Mouse (Mus musculus) liver, embryonic 14.5 days (tissue): ENCODE data around the gene Ryr1. TPM values are rescaled to one million over a fixed set of nuclear protein-coding genes. Genes with fewer than 3 reads are reported as not detected.

Experiments used
- ATAC-seq: fragments of 200-750 bp; cut with Nextera tagmentation; 2 replicates; pipeline ENCODE4 v1.8.0; 2017; ENCODE audit warnings: moderate number of reproducible peaks, mild to moderate bottlenecking, moderate library complexity; ENCODE audit not compliant: insufficient read depth
- DNase-seq, 3 experiments: peaks; one replicate each; pipeline ENCODE4 v3.0.0-alpha.2; 2012 to 2013; ENCODE audit warnings: low read depth in 3 of 3, low spot score in 3 of 3
- H3K27ac ChIP-seq: fragments of 300-500 bp; sonication (generic); 2 replicates; pipeline ENCODE4 v1.5.1; 2014; ENCODE audit warnings: moderate library complexity, mild to moderate bottlenecking, control low read depth, inconsistent platforms
- H3K27me3 ChIP-seq: fragments of 300-500 bp; sonication (generic); 2 replicates; pipeline ENCODE4 v1.6.1; 2014; ENCODE audit warnings: mild to moderate bottlenecking, low read length, moderate library complexity; ENCODE audit not compliant: control insufficient read depth, insufficient read depth
- H3K36me3 ChIP-seq: fragments of 300-500 bp; sonication (generic); replicated peaks from 2 replicates; pipeline ENCODE4 v1.6.1; 2014; ENCODE audit warnings: low read depth; ENCODE audit not compliant: control insufficient read depth, insufficient read depth
- H3K4me1 ChIP-seq, 2 experiments: fragments of 200-500 bp in 1 of 2; fragments of 300-500 bp in 1 of 2; sonication (generic) in 1 of 2; replicated peaks; 2 replicates each; pipeline ENCODE4 v1.6.1; 2012 to 2014; ENCODE audit warnings: antibody characterized with exemption in 1 of 2, inconsistent platforms in 1 of 2, low read length in 1 of 2; ENCODE audit not compliant: control insufficient read depth in 2 of 2, insufficient read depth in 2 of 2
- H3K4me2 ChIP-seq: fragments of 300-500 bp; sonication (generic); 2 replicates; pipeline ENCODE4 v1.6.1; 2014; ENCODE audit warnings: low read depth, mild to moderate bottlenecking, control low read depth, moderate library complexity
- H3K4me3 ChIP-seq, 2 experiments: fragments of 200-500 bp in 1 of 2; fragments of 300-500 bp in 1 of 2; sonication (generic) in 1 of 2; 2 replicates each; pipeline ENCODE4 v1.5.1; 2012 to 2014; ENCODE audit warnings: low read depth in 2 of 2, low read length in 2 of 2, mild to moderate bottlenecking in 2 of 2, control low read depth in 1 of 2, inconsistent platforms in 1 of 2, moderate library complexity in 1 of 2; ENCODE audit not compliant: insufficient read depth in 1 of 2
- H3K9ac ChIP-seq: fragments of 300-500 bp; sonication (generic); replicated peaks from 2 replicates; pipeline ENCODE4 v1.6.1; 2014; ENCODE audit warnings: mild to moderate bottlenecking, control low read depth, moderate library complexity
- H3K9me3 ChIP-seq: fragments of 300-500 bp; sonication (generic); 2 replicates; pipeline ENCODE4 v1.6.1; 2016; ENCODE audit warnings: low read length, mixed read lengths; ENCODE audit not compliant: control insufficient read depth
- CTCF ChIP-seq: IDR thresholded peaks from 2 replicates; pipeline ENCODE4 v1.5.1; 2016; ENCODE audit warnings: antibody characterized with exemption, low read depth, control low read depth
- EP300 ChIP-seq: IDR thresholded peaks from 2 replicates; pipeline ENCODE4 v1.6.1; 2016; ENCODE audit warnings: antibody characterized with exemption, low read depth
- WGBS: fragments of 180-500 bp; shearing (Covaris S2); extraction: QIAGEN DNeasy Blood & Tissue Kit; methylation state at CpG from one replicate; pipeline ENCODE4 v1.1.7; 2014; ENCODE audit not compliant: insufficient replicate concordance; 5-methylcytosine and 5-hydroxymethylcytosine counted together
- polyA plus RNA-seq, 2 experiments: library from polyadenylated mRNA; depleted of rRNA in 1 of 2; stranded (reverse) in 1 of 2; unstranded in 1 of 2; fragments of >200 nt; fragmentation: Nextera tagmentation in 1 of 2; extraction: Ambion mirVana in 1 of 2; gene quantifications; 2 replicates each; pipeline versions ENCODE4 v1.2.1 to v1.2.3; 2012 to 2014

Ryr1 gene
- polyA plus RNA-seq, 2 experiments = 0.06 to 0.08 TPM

DNA sequence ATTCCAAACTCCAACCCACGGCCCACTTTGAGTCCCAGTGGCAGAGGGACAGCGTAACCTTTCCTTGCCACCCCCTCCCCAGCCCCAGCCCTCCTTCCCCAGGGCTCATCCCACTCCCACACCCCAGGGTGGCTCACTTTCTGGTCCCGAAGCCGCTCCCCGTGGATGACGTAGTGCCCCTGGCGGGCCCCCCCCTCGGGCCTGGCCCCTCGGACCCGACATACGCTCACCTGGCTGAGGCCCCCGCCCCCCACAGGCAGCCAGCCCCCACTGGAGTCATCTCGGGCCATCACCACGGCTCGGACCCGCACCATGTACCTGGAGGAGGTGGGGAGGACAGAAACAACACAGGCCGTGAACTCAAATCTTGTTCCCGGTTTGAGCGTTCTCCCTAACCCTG lies 42.7 kb upstream of the Ryr1 start:
- H3K36me3 ChIP-seq = no peaks in the 10 kb centered on the region
- H3K27me3 ChIP-seq = peaks cover 49% of the 10 kb centered on the region
- no peak overlapping the region for H3K27ac ChIP-seq
- TF ChIP-seq EP300 (no peak), CTCF (no peak)
- WGBS = 47% methylated on average over 19 of the region's 19 CpGs
- no peak for ATAC-seq
- no peak for DNase-seq
- no peak overlapping the region for H3K4me2 ChIP-seq
- peaks cover 2 to 9% of the 10 kb centered on the region in 2 experiments; a peak in 3 of 4 replicates for H3K4me1 ChIP-seq
- H3K9me3 ChIP-seq = no peaks in the 10 kb centered on the region
- H3K4me3 ChIP-seq = no peak overlapping the region
- no peak overlapping the region for H3K9ac ChIP-seq

DNA sequence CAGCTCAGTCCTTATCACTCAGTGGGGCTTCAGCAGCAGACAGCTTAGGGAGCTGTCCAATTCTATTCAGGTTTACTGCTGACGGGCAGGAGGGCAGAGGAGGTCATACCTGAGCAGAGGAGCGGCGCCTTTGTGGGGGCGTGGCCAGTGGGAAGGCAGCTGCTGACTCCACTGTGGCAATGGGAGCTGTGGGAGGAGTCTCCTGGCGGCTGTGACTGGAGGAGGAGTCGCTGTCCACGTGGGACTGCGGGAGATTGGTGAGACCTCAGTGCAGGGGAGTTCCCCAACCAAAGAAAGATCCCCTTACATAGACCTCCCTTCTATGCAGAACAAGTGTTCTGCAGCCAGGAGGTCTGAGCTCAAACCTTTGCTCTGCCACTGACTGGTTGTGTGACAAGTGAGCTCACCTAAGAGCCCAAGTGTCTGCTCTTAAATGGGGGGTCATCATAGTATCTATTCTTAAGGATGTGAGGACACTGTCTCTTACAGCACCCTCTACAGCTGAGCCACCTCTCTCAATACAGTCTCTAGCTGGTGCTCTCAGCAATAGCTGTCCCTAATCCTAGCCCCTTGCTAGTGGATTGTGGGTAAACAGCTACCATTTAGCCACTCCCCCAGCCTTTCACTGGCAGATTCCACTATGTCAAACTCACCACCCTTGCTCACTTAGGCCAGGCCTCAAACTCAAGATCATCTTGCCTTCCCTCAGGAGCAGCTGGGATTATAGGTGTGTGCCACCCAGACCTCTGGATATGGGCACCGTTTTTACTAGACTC lies 38.0 kb upstream of the Ryr1 start:
- Histone ChIP-seq H3K9ac (no peak overlapping the region), H3K27me3 (peaks cover 11% of the 10 kb centered on the region), H3K9me3 (no peaks in the 10 kb centered on the region), H3K36me3 (no peaks in the 10 kb centered on the region), H3K27ac (no peak overlapping the region), H3K4me2 (peak overlapping the region; percentile 6; the same call in 1 of the 2 replicates), H3K4me3 (no peak overlapping the region), H3K4me1 (peaks cover 0 to 4% of the 10 kb centered on the region in 2 experiments; a peak in 2 of 4 replicates)
- peak in 2 of 3 experiments; percentile 33 to 46 for DNase-seq
- TF ChIP-seq CTCF = no peak
- no peak for TF ChIP-seq EP300
- peak; percentile 58; the same call in 1 of the 2 replicates for ATAC-seq
- WGBS = 16% methylated on average over 9 of the region's 9 CpGs

DNA sequence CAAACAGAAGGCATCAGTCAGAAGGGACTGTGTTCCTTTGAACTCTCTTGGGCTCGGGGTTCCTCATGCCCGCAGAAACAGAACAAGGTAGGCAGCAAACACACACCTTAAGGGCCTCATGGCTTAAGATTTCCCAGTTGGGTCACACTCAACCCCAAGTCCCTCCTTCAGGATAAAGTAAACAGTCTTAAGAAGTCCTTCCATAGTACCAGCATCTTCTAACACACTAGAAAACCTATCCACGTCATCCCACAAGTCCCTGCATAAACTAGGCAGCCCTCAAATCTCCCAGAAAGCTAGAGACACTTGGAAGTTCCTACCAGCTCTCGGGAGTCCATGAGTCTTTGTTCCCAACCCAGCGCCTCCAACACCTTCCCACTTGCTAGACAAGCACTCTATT lies 37.3 kb upstream of the Ryr1 start:
- Histone ChIP-seq H3K36me3 (no peaks in the 10 kb centered on the region), H3K9ac (no peak overlapping the region), H3K27me3 (peaks cover 7% of the 10 kb centered on the region), H3K27ac (no peak overlapping the region), H3K4me2 (no peak overlapping the region), H3K4me1 (peaks cover 0 to 4% of the 10 kb centered on the region in 2 experiments; a peak in 2 of 4 replicates), H3K9me3 (no peaks in the 10 kb centered on the region), H3K4me3 (no peak overlapping the region)
- 56% methylated on average over 5 of the region's 5 CpGs for WGBS
- no peak for DNase-seq
- TF ChIP-seq CTCF (no peak), EP300 (no peak)
- ATAC-seq = no peak

DNA sequence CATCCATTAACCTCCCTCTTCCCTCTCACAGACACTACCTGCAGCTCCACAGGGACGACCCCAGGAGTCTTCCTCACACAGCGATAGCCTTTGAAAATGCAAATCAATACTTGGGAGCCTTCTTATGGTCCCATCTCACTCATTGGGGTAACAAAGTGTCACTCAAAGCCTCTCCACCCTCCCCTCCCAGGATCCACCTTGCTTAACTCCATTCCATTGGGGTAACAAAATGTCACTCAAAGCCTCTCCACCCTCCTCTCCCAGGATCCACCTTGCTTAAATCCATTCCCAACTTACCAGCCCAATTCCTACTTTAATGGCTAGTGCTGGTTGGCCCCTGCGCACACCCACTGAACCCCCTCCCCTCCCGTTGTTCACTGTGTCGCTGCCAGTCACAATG lies 33.3 kb upstream of the Ryr1 start:
- Histone ChIP-seq H3K4me1 (peaks cover 0 to 10% of the 10 kb centered on the region in 2 experiments; a peak in 3 of 4 replicates), H3K4me2 (no peak overlapping the region), H3K27ac (no peak overlapping the region), H3K9me3 (no peaks in the 10 kb centered on the region; the same call in 1 of the 2 replicates), H3K4me3 (no peak overlapping the region), H3K36me3 (no peaks in the 10 kb centered on the region), H3K9ac (no peak overlapping the region), H3K27me3 (peaks cover 7% of the 10 kb centered on the region)
- TF ChIP-seq CTCF = no peak
- no peak for TF ChIP-seq EP300
- ATAC-seq (no peak), DNase-seq (no peak)
- WGBS = 10% methylated on average over 5 of the region's 5 CpGs
